Mouse (Mus musculus): ENCODE results near the gene Guca1a. TPM values are rescaled to one million over a fixed set of nuclear protein-coding genes. Genes with fewer than 3 reads are reported as not detected.
"Not testable (repeated sequence)": the region's sequence is repeated elsewhere in the genome, so short reads cannot be mapped to it uniquely, and the experiment has no call there.

Gene Guca1a
- polyA plus RNA-seq, 1 experiment from 2014 or later: 0.60 TPM

- H3K27ac ChIP-seq: no peak within 1 kb of the TSS
- peaks cover 70% of the 10 kb centered on the region for H3K27me3 ChIP-seq
Measured at GRCm38 (mm10) chr17:47436907-47437547, 36.6 kb upstream of the Guca1a start, which contains the start of gene 1700001C19Rik. TSS of gene 1700001C19Rik (minus strand) at chr17:47437376.

GRCm38 (mm10) chr17:47436156-47436906, 35.9 kb upstream of the Guca1a start, which contains the start of gene AI661453:
TSS of gene AI661453 (plus strand) at chr17:47436615.
- H3K9me3 ChIP-seq: no peaks in the 10 kb centered on the region
- H3K27ac ChIP-seq: no peak within 1 kb of the TSS
- no peak for ATAC-seq (ENCODE audit: low FRiP score)
- peak within 1 kb of the TSS; percentile 53 for H3K4me2 ChIP-seq
- WGBS: 2% methylated on average over 44 of the region's 45 CpGs
- H3K36me3 ChIP-seq (replicated peaks): no peaks in the 10 kb centered on the region
- peaks cover 70% of the 10 kb centered on the region for H3K27me3 ChIP-seq
- peaks cover 21% of the 10 kb centered on the region for H3K4me1 ChIP-seq
- peak within 1 kb of the TSS; percentile 9; the same call in 1 of the 2 replicates for H3K9ac ChIP-seq
- peak within 1 kb of the TSS; percentile 34 for H3K4me3 ChIP-seq (replicated peaks)

More at GRCm38 (mm10) chr17:47436907-47437547, 36.6 kb upstream of the Guca1a start, which contains the start of gene 1700001C19Rik:
- Histone ChIP-seq H3K9ac (peak within 1 kb of the TSS; percentile 9; the same call in 1 of the 2 replicates), H3K9me3 (no peaks in the 10 kb centered on the region), H3K4me3 (replicated peaks) (peak within 1 kb of the TSS; percentile 34), H3K36me3 (replicated peaks) (no peaks in the 10 kb centered on the region), H3K4me2 (peak within 1 kb of the TSS; percentile 53), H3K4me1 (peaks cover 28% of the 10 kb centered on the region)
- 3% methylated on average over 25 of the region's 25 CpGs for WGBS
- ATAC-seq (ENCODE audit: low FRiP score): no peak

- Histone ChIP-seq H3K36me3 (replicated peaks) (no peaks in the 10 kb centered on the region), H3K4me3 (replicated peaks) (no peak overlapping the region), H3K27me3 (peaks cover 38% of the 10 kb centered on the region), H3K4me1 (peaks cover 10% of the 10 kb centered on the region), H3K4me2 (no peak overlapping the region), H3K9me3 (no peaks in the 10 kb centered on the region), H3K27ac (no peak overlapping the region), H3K9ac (no peak overlapping the region)
- no peak for ATAC-seq (ENCODE audit: low FRiP score)
- WGBS: 61% methylated on average over 5 of the region's 5 CpGs
Measured at GRCm38 (mm10) chr17:47430815-47431214, 30.4 kb upstream of the Guca1a start.

- H3K27me3 ChIP-seq: peaks cover 28% of the 10 kb centered on the region; the same call in 1 of the 2 replicates
- H3K9ac ChIP-seq: no peak overlapping the region
- H3K27ac ChIP-seq: 0 out of 2 replicates have a peak overlapping the region, but pooled peaks have one; percentile 19
- H3K9me3 ChIP-seq: no peaks in the 10 kb centered on the region
- H3K4me2 ChIP-seq: peak overlapping the region; percentile 24
- no peaks in the 10 kb centered on the region for H3K36me3 ChIP-seq (replicated peaks)
- peak; percentile 67; the same call in 1 of the 2 replicates for ATAC-seq (ENCODE audit: low FRiP score)
- WGBS: 6% methylated on average over 8 of the region's 8 CpGs
- H3K4me3 ChIP-seq (replicated peaks): no peak overlapping the region; the same call in 1 of the 2 replicates
- H3K4me1 ChIP-seq: peaks cover 10% of the 10 kb centered on the region
Measured at GRCm38 (mm10) chr17:47428831-47429304, 28.5 kb upstream of the Guca1a start.

GRCm38 (mm10) chr17:47427316-47427715, 26.9 kb upstream of the Guca1a start:
- Histone ChIP-seq H3K27ac (no peak overlapping the region), H3K36me3 (replicated peaks) (no peaks in the 10 kb centered on the region), H3K4me2 (no peak overlapping the region), H3K27me3 (peaks cover 22% of the 10 kb centered on the region; the same call in 1 of the 2 replicates), H3K4me1 (peaks cover 10% of the 10 kb centered on the region), H3K9me3 (no peaks in the 10 kb centered on the region), H3K4me3 (replicated peaks) (no peak overlapping the region), H3K9ac (no peak overlapping the region)
- no peak for ATAC-seq (ENCODE audit: low FRiP score)
- 67% methylated on average over 6 of the region's 6 CpGs for WGBS

GRCm38 (mm10) chr17:47424186-47424585, 23.8 kb upstream of the Guca1a start:
- H3K4me3 ChIP-seq (replicated peaks): no peak overlapping the region
- no peak overlapping the region for H3K4me2 ChIP-seq
- 0 out of 2 replicates have a peak, but pooled peaks cover 6% of the 10 kb centered on the region for H3K27me3 ChIP-seq
- peaks cover 10% of the 10 kb centered on the region for H3K4me1 ChIP-seq
- WGBS: 81% methylated on average over 6 of the region's 6 CpGs
- H3K9ac ChIP-seq: no peak overlapping the region
- H3K36me3 ChIP-seq (replicated peaks): no peaks in the 10 kb centered on the region
- no peaks in the 10 kb centered on the region for H3K9me3 ChIP-seq
- H3K27ac ChIP-seq: no peak overlapping the region
- no peak for ATAC-seq (ENCODE audit: low FRiP score)

- not testable (repeated sequence) for ATAC-seq (ENCODE audit: low FRiP score); H3K9ac ChIP-seq; H3K27me3 ChIP-seq; H3K4me3 ChIP-seq (replicated peaks); H3K4me1 ChIP-seq; H3K27ac ChIP-seq; H3K9me3 ChIP-seq; H3K36me3 ChIP-seq (replicated peaks); H3K4me2 ChIP-seq
- WGBS: 91% methylated on average over 1 of the region's 1 CpGs
Measured at GRCm38 (mm10) chr17:47422616-47423015, 22.2 kb upstream of the Guca1a start.

GRCm38 (mm10) chr17:47421566-47421965, 21.2 kb upstream of the Guca1a start:
- Histone ChIP-seq H3K4me1 (no peaks in the 10 kb centered on the region), H3K4me2 (no peak overlapping the region), H3K4me3 (replicated peaks) (no peak overlapping the region), H3K27ac (no peak overlapping the region), H3K9ac (no peak overlapping the region), H3K27me3 (0 out of 2 replicates have a peak, but pooled peaks cover 3% of the 10 kb centered on the region), H3K36me3 (replicated peaks) (no peaks in the 10 kb centered on the region), H3K9me3 (no peaks in the 10 kb centered on the region)
- 84% methylated on average over 3 of the region's 3 CpGs for WGBS
- no peak for ATAC-seq (ENCODE audit: low FRiP score)

GRCm38 (mm10) chr17:47420195-47420594, 19.8 kb upstream of the Guca1a start:
- Histone ChIP-seq H3K9ac (no peak overlapping the region), H3K36me3 (replicated peaks) (no peaks in the 10 kb centered on the region), H3K4me2 (no peak overlapping the region), H3K27me3 (0 out of 2 replicates have a peak, but pooled peaks cover 8% of the 10 kb centered on the region), H3K9me3 (no peaks in the 10 kb centered on the region), H3K4me1 (no peaks in the 10 kb centered on the region), H3K4me3 (replicated peaks) (no peak overlapping the region), H3K27ac (no peak overlapping the region)
- no peak for ATAC-seq (ENCODE audit: low FRiP score)
- 65% methylated on average over 2 of the region's 2 CpGs for WGBS

GRCm38 (mm10) chr17:47409897-47410861, 9.8 kb upstream of the Guca1a start:
- H3K4me1 ChIP-seq; H3K27ac ChIP-seq; H3K9ac ChIP-seq; H3K36me3 ChIP-seq (replicated peaks); H3K9me3 ChIP-seq: not testable (repeated sequence)
- peak; percentile 30; the same call in 1 of the 2 replicates for ATAC-seq (ENCODE audit: low FRiP score)
- Histone ChIP-seq H3K4me3 (replicated peaks) (peak overlapping the region; percentile 38), H3K4me2 (peak overlapping the region; percentile 58), H3K27me3 (peaks cover 75% of the 10 kb centered on the region)
- 2% methylated on average over 74 of the region's 74 CpGs for WGBS

GRCm38 (mm10) chr17:47408558-47408898, 8.1 kb upstream of the Guca1a start:
- Histone ChIP-seq H3K27ac (no peak overlapping the region), H3K4me2 (no peak overlapping the region), H3K4me1 (peaks cover 5% of the 10 kb centered on the region; the same call in 1 of the 2 replicates), H3K9ac (no peak overlapping the region), H3K27me3 (peaks cover 71% of the 10 kb centered on the region), H3K9me3 (no peaks in the 10 kb centered on the region), H3K4me3 (replicated peaks) (no peak overlapping the region), H3K36me3 (replicated peaks) (no peaks in the 10 kb centered on the region)
- no peak; the same call in 1 of the 2 replicates for ATAC-seq (ENCODE audit: low FRiP score)
- 22% methylated on average over 8 of the region's 8 CpGs for WGBS

Measured in forebrain, embryonic 12.5 days (tissue).